Mouse (Mus musculus) large intestine, adult 2 months (tissue): ENCODE data around the gene Fip1l1. TPM values are rescaled to one million over a fixed set of nuclear protein-coding genes. Genes with fewer than 3 reads are reported as not detected.

Experiments used
- DNase-seq: peaks from one replicate; pipeline ENCODE4 v3.0.0-alpha.2; 2012; ENCODE audit warnings: low read depth, low spot score
- WGBS: fragments of 180-500 bp; shearing (Covaris S2); methylation state at CpG from one replicate; pipeline ENCODE4 v1.1.7; 2018; 5-methylcytosine and 5-hydroxymethylcytosine counted together
- polyA plus RNA-seq: library from polyadenylated mRNA; depleted of rRNA; stranded (reverse); fragments of >200 nt; gene quantifications from 2 replicates; pipeline ENCODE4 v1.2.3, GENCODE M21; 2012; rRNA removed

Fip1l1 gene
- polyA plus RNA-seq = 16.1 and 16.2 TPM in 2 replicates

- peak; percentile 72 for DNase-seq
- WGBS = under 1% methylated on average over 73 of the region's 73 CpGs
Observed at GRCm38 (mm10) chr5:74535240-74536021, at the start of gene Fip1l1. Gene Fip1l1, plus strand, starts transcription at chr5:74535449.

GRCm38 (mm10) chr5:74492705-74493104, 42.5 kb upstream of the Fip1l1 start:
- no peak for DNase-seq
- 73% methylated on average over 3 of the region's 3 CpGs for WGBS

GRCm38 (mm10) chr5:74511686-74512085, 23.6 kb upstream of the Fip1l1 start:
- DNase-seq = no peak

- DNase-seq = no peak
- 63% methylated on average over 5 of the region's 5 CpGs for WGBS
Observed at GRCm38 (mm10) chr5:74527025-74527424, 8.2 kb upstream of the Fip1l1 start.

- 8% methylated on average over 16 of the region's 16 CpGs for WGBS
- no peak for DNase-seq
Observed at GRCm38 (mm10) chr5:74530785-74531184, 4.5 kb upstream of the Fip1l1 start.

GRCm38 (mm10) chr5:74531630-74532280, 3.5 kb upstream of the Fip1l1 start, which contains the start of gene Scfd2:
Gene Scfd2, minus strand, starts transcription at chr5:74531759.
- DNase-seq = peak; percentile 85
- WGBS = 5% methylated on average over 35 of the region's 35 CpGs

- WGBS = 30% methylated on average over 12 of the region's 12 CpGs
- DNase-seq = no peak
Observed at GRCm38 (mm10) chr5:74536180-74536947, 1.1 kb downstream of the Fip1l1 start.

- 86% methylated on average over 4 of the region's 4 CpGs for WGBS
- no peak for DNase-seq
Observed at GRCm38 (mm10) chr5:74545606-74546005, 10.4 kb downstream of the Fip1l1 start.

GRCm38 (mm10) chr5:74549566-74549965, 14.3 kb downstream of the Fip1l1 start:
- 90% methylated on average over 8 of the region's 8 CpGs for WGBS
- no peak for DNase-seq

GRCm38 (mm10) chr5:74561151-74561550, 25.9 kb downstream of the Fip1l1 start:
- DNase-seq = no peak
- 38% methylated on average over 1 of the region's 1 CpGs for WGBS

GRCm38 (mm10) chr5:74571767-74572166, 36.5 kb downstream of the Fip1l1 start:
- DNase-seq = no peak
- 76% methylated on average over 6 of the region's 6 CpGs for WGBS

- DNase-seq = no peak
- WGBS = 77% methylated on average over 7 of the region's 7 CpGs
Observed at GRCm38 (mm10) chr5:74589133-74589532, 53.9 kb downstream of the Fip1l1 start.

- WGBS = 92% methylated on average over 5 of the region's 5 CpGs
- no peak for DNase-seq
Observed at GRCm38 (mm10) chr5:74591413-74591812, 56.2 kb downstream of the Fip1l1 start.

- WGBS = 44% methylated on average over 8 of the region's 8 CpGs
- peak; percentile 50 for DNase-seq
Observed at GRCm38 (mm10) chr5:74593147-74593546, 57.9 kb downstream of the Fip1l1 start.

GRCm38 (mm10) chr5:74600010-74600409, 64.8 kb downstream of the Fip1l1 start:
- 71% methylated on average over 5 of the region's 5 CpGs for WGBS
- DNase-seq = no peak

GRCm38 (mm10) chr5:74601171-74601570, 65.9 kb downstream of the Fip1l1 start:
- 18% methylated on average over 3 of the region's 3 CpGs for WGBS
- DNase-seq = peak; percentile 32

- WGBS = 78% methylated on average over 6 of the region's 6 CpGs
- DNase-seq = no peak
Observed at GRCm38 (mm10) chr5:74601965-74602364, 66.7 kb downstream of the Fip1l1 start.

- 93% methylated on average over 10 of the region's 10 CpGs for WGBS
- no peak for DNase-seq
Observed at GRCm38 (mm10) chr5:74602371-74602770, 67.1 kb downstream of the Fip1l1 start.

- no peak for DNase-seq
- WGBS = 63% methylated on average over 4 of the region's 4 CpGs
Observed at GRCm38 (mm10) chr5:74603306-74603705, 68.1 kb downstream of the Fip1l1 start.

GRCm38 (mm10) chr5:74606213-74606612, 71.0 kb downstream of the Fip1l1 start:
- 90% methylated on average over 8 of the region's 8 CpGs for WGBS
- DNase-seq = no peak
